Mouse (Mus musculus): ENCODE measurements around the gene Tmem229b. TPM values are rescaled to one million over a fixed set of nuclear protein-coding genes. Genes with fewer than 3 reads are reported as not detected.

The Tmem229b gene
- 3.9 and 4.7 TPM in 2 replicates for polyA plus RNA-seq (2015; fragmentation: Nextera tagmentation; extraction: Ambion mirVana)

- Histone ChIP-seq H3K4me1 (ENCODE audit: control insufficient read depth, insufficient read depth, low read length) (no peaks in the 10 kb centered on the region; the same call in 1 of the 2 replicates), H3K4me3 (ENCODE audit: low read length) (peak within 1 kb of the TSS; percentile 90), H3K9me3 (replicated peaks; ENCODE audit: control insufficient read depth, low read length) (no peaks in the 10 kb centered on the region), H3K27ac (ENCODE audit: low read length) (no peak within 1 kb of the TSS), H3K9ac (ENCODE audit: low read length) (peak within 1 kb of the TSS; percentile 80), H3K36me3 (ENCODE audit: control insufficient read depth, insufficient read depth) (no peaks in the 10 kb centered on the region), H3K4me2 (ENCODE audit: low read depth, low read length) (peak within 1 kb of the TSS; percentile 87), H3K27me3 (ENCODE audit: control insufficient read depth, insufficient read depth, low read length) (peaks cover 11% of the 10 kb centered on the region)
- 2% methylated on average over 46 of the region's 49 CpGs for WGBS
- ATAC-seq (replicated peaks; ENCODE audit: extremely low read depth, insufficient read depth, low FRiP score) = peak; percentile 75
These were observed at the start of gene Tmem229b for GRCm38 (mm10) chr12:79007126-79007753. TSS of gene Tmem229b (minus strand) at chr12:79007627.

- 40% methylated on average over 7 of the region's 7 CpGs for WGBS
- ATAC-seq (replicated peaks; ENCODE audit: extremely low read depth, insufficient read depth, low FRiP score) = peak; percentile 94
- Histone ChIP-seq H3K4me1 (ENCODE audit: control insufficient read depth, insufficient read depth, low read length) (peaks cover 28% of the 10 kb centered on the region), H3K9me3 (replicated peaks; ENCODE audit: control insufficient read depth, low read length) (no peaks in the 10 kb centered on the region), H3K4me2 (ENCODE audit: low read depth, low read length) (no peak overlapping the region), H3K27ac (ENCODE audit: low read length) (peak overlapping the region; percentile 78), H3K4me3 (ENCODE audit: low read length) (no peak overlapping the region), H3K36me3 (ENCODE audit: control insufficient read depth, insufficient read depth) (no peaks in the 10 kb centered on the region), H3K9ac (ENCODE audit: low read length) (no peak overlapping the region), H3K27me3 (ENCODE audit: control insufficient read depth, insufficient read depth, low read length) (peaks cover 4% of the 10 kb centered on the region; the same call in 1 of the 2 replicates)
These were observed 47.8 kb upstream of the Tmem229b start for GRCm38 (mm10) chr12:79055276-79055675.

DNA sequence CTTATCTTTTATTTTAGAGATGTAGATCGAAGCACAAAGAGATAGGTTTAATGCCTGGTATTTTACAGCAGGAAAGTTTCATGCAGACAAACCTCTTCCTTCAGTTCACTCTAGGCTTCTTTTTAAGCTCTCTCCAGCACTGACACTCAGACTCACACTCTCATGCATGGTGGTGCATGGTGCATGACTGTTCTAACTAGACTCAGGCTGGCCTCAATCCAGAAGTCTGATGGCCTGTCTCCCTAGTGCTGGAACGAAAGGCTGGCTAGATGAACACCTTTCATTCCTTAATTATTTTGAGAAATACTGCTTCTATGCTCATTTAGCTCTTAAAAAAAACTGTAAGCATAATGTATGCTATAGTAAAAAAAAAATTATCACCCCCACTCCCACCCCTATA is 44.6 kb upstream of the Tmem229b start:
- 66% methylated on average over 2 of the region's 2 CpGs for WGBS
- Histone ChIP-seq H3K4me2 (ENCODE audit: low read depth, low read length) (no peak overlapping the region), H3K9ac (ENCODE audit: low read length) (no peak overlapping the region), H3K4me1 (ENCODE audit: control insufficient read depth, insufficient read depth, low read length) (peaks cover 48% of the 10 kb centered on the region), H3K4me3 (ENCODE audit: low read length) (no peak overlapping the region), H3K9me3 (replicated peaks; ENCODE audit: control insufficient read depth, low read length) (no peaks in the 10 kb centered on the region), H3K27me3 (ENCODE audit: control insufficient read depth, insufficient read depth, low read length) (peaks cover 6% of the 10 kb centered on the region; the same call in 1 of the 2 replicates), H3K36me3 (ENCODE audit: control insufficient read depth, insufficient read depth) (no peaks in the 10 kb centered on the region), H3K27ac (ENCODE audit: low read length) (no peak overlapping the region)
- no peak for ATAC-seq (replicated peaks; ENCODE audit: extremely low read depth, insufficient read depth, low FRiP score)

DNA sequence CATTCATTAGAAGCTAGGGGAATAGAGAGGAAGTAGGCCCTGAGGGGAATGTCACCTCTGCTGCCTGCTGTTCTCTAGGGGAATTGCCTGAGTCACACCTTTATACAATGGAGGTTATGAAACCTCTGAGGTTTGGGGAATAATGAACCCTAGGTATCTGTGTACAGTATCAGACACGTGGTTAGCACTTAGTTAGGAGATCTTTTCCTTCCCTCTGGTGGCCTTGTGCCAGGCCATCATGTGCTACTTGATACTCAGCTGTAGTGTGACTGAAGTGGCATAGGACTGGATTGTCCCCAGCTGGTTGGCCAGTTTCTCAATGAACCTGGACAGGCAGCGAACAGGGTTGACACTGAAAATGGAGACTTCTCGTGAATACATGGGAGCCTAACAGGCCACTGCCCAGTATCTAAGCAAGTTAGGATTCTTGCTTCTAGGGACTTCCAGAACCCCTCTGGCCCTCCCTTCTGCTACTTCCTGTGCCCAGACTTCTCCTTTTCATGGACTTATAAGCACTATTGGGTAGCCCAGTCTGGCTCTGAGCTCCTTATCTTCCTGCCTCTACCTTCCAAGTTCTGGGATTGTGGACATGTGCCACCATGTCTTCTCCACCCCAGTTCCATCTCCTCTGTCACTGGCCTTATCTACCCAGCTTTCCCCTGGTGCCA is 43.3 kb upstream of the Tmem229b start:
- peaks cover 47% of the 10 kb centered on the region for H3K4me1 ChIP-seq (ENCODE audit: control insufficient read depth, insufficient read depth, low read length)
- H3K27ac ChIP-seq (ENCODE audit: low read length) = no peak overlapping the region
- WGBS = 49% methylated on average over 3 of the region's 3 CpGs
- no peak overlapping the region for H3K4me2 ChIP-seq (ENCODE audit: low read depth, low read length)
- H3K27me3 ChIP-seq (ENCODE audit: control insufficient read depth, insufficient read depth, low read length) = peaks cover 13% of the 10 kb centered on the region; the same call in 1 of the 2 replicates
- H3K4me3 ChIP-seq (ENCODE audit: low read length) = no peak overlapping the region
- ATAC-seq (replicated peaks; ENCODE audit: extremely low read depth, insufficient read depth, low FRiP score) = no peak
- no peaks in the 10 kb centered on the region for H3K9me3 ChIP-seq (replicated peaks; ENCODE audit: control insufficient read depth, low read length)
- H3K36me3 ChIP-seq (ENCODE audit: control insufficient read depth, insufficient read depth) = no peaks in the 10 kb centered on the region
- no peak overlapping the region for H3K9ac ChIP-seq (ENCODE audit: low read length)

- Histone ChIP-seq H3K27ac (ENCODE audit: low read length) (no peak overlapping the region), H3K27me3 (ENCODE audit: control insufficient read depth, insufficient read depth, low read length) (peaks cover 13% of the 10 kb centered on the region; the same call in 1 of the 2 replicates), H3K9ac (ENCODE audit: low read length) (no peak overlapping the region), H3K4me2 (ENCODE audit: low read depth, low read length) (no peak overlapping the region), H3K4me1 (ENCODE audit: control insufficient read depth, insufficient read depth, low read length) (peaks cover 46% of the 10 kb centered on the region), H3K36me3 (ENCODE audit: control insufficient read depth, insufficient read depth) (no peaks in the 10 kb centered on the region), H3K4me3 (ENCODE audit: low read length) (no peak overlapping the region), H3K9me3 (replicated peaks; ENCODE audit: control insufficient read depth, low read length) (no peaks in the 10 kb centered on the region)
- no peak for ATAC-seq (replicated peaks; ENCODE audit: extremely low read depth, insufficient read depth, low FRiP score)
- 75% methylated on average over 2 of the region's 2 CpGs for WGBS
These were observed 42.4 kb upstream of the Tmem229b start for GRCm38 (mm10) chr12:79049807-79050206.

GRCm38 (mm10) chr12:79048898-79049297 is 41.5 kb upstream of the Tmem229b start:
- ATAC-seq (replicated peaks; ENCODE audit: extremely low read depth, insufficient read depth, low FRiP score) = peak; percentile 77
- Histone ChIP-seq H3K4me1 (ENCODE audit: control insufficient read depth, insufficient read depth, low read length) (peaks cover 51% of the 10 kb centered on the region), H3K4me2 (ENCODE audit: low read depth, low read length) (no peak overlapping the region), H3K9ac (ENCODE audit: low read length) (no peak overlapping the region), H3K9me3 (replicated peaks; ENCODE audit: control insufficient read depth, low read length) (no peaks in the 10 kb centered on the region), H3K27ac (ENCODE audit: low read length) (peak overlapping the region; percentile 49), H3K36me3 (ENCODE audit: control insufficient read depth, insufficient read depth) (no peaks in the 10 kb centered on the region), H3K27me3 (ENCODE audit: control insufficient read depth, insufficient read depth, low read length) (peaks cover 13% of the 10 kb centered on the region; the same call in 1 of the 2 replicates), H3K4me3 (ENCODE audit: low read length) (no peak overlapping the region)
- 36% methylated on average over 1 of the region's 1 CpGs for WGBS

DNA sequence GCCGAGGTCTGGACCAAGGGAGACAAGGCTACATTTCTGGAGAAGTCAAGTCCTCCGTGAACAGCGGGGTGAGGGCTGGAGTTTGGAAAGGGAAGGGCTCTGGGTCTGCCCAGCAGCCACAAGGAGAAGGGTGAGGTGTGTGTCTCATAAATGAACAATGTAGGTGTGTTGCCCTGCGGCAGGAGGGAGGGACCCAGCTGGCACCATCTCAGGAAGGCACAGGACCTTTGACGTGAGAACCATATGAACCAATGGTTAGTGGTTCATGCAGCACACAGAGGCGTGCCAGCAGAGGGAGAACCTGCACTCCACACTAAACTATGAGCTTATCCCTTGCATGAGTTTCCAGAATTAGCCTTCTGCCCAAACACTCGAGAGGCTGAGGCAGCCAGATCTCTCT is 39.8 kb upstream of the Tmem229b start:
- Histone ChIP-seq H3K27ac (ENCODE audit: low read length) (no peak overlapping the region), H3K9me3 (replicated peaks; ENCODE audit: control insufficient read depth, low read length) (no peaks in the 10 kb centered on the region), H3K4me3 (ENCODE audit: low read length) (no peak overlapping the region), H3K4me2 (ENCODE audit: low read depth, low read length) (no peak overlapping the region), H3K9ac (ENCODE audit: low read length) (no peak overlapping the region), H3K4me1 (ENCODE audit: control insufficient read depth, insufficient read depth, low read length) (peaks cover 49% of the 10 kb centered on the region), H3K36me3 (ENCODE audit: control insufficient read depth, insufficient read depth) (no peaks in the 10 kb centered on the region), H3K27me3 (ENCODE audit: control insufficient read depth, insufficient read depth, low read length) (peaks cover 22% of the 10 kb centered on the region)
- no peak for ATAC-seq (replicated peaks; ENCODE audit: extremely low read depth, insufficient read depth, low FRiP score)
- WGBS = 93% methylated on average over 7 of the region's 7 CpGs

DNA sequence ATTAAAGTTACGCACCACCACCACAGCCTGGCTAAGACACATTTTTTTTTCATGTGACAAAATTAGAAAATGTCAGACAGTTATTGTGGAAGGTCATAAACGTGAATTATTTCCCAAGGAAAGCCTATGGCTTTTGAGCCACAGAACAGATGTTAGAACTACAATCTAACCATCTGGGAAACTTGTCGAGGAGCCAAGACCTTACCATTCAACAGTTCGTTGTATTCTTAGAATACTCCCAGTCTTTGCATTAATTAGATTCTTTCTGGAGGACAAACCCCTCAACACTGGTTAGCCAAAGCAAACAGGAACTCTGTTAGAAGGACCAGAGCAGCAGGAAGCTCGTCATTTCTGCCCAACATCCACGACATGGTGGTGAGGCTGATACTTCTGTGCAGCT is 38.7 kb upstream of the Tmem229b start:
- Histone ChIP-seq H3K4me1 (ENCODE audit: control insufficient read depth, insufficient read depth, low read length) (peaks cover 41% of the 10 kb centered on the region), H3K4me2 (ENCODE audit: low read depth, low read length) (no peak overlapping the region), H3K27ac (ENCODE audit: low read length) (no peak overlapping the region), H3K36me3 (ENCODE audit: control insufficient read depth, insufficient read depth) (no peaks in the 10 kb centered on the region), H3K27me3 (ENCODE audit: control insufficient read depth, insufficient read depth, low read length) (peaks cover 30% of the 10 kb centered on the region), H3K4me3 (ENCODE audit: low read length) (no peak overlapping the region), H3K9ac (ENCODE audit: low read length) (no peak overlapping the region), H3K9me3 (replicated peaks; ENCODE audit: control insufficient read depth, low read length) (no peaks in the 10 kb centered on the region)
- WGBS = 69% methylated on average over 6 of the region's 6 CpGs
- no peak for ATAC-seq (replicated peaks; ENCODE audit: extremely low read depth, insufficient read depth, low FRiP score)

DNA sequence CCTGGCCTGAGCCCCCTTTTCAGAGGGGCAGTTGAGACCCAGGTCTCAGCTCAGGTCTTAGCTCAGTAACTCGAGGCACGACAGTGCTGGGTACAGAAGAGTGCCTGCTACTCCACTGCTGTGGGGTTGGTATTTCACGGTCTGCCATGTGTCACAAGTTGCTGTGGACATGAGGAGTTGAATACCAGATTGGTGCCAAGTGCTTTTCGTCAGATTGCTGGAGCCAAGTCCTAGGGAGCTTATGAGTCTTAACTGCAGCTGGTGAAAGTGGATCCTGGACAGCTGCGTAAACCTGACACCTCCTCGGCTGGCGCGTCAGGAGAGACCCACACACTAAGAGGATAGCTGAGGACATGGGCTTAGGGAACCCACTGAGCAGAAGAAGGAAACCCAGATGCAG is 37.2 kb upstream of the Tmem229b start:
- Histone ChIP-seq H3K36me3 (ENCODE audit: control insufficient read depth, insufficient read depth) (no peaks in the 10 kb centered on the region), H3K4me1 (ENCODE audit: control insufficient read depth, insufficient read depth, low read length) (peaks cover 26% of the 10 kb centered on the region), H3K4me2 (ENCODE audit: low read depth, low read length) (peak overlapping the region; percentile 16; the same call in 1 of the 2 replicates), H3K9me3 (replicated peaks; ENCODE audit: control insufficient read depth, low read length) (no peaks in the 10 kb centered on the region), H3K27ac (ENCODE audit: low read length) (peak overlapping the region; percentile 44; the same call in 1 of the 2 replicates), H3K27me3 (ENCODE audit: control insufficient read depth, insufficient read depth, low read length) (peaks cover 36% of the 10 kb centered on the region), H3K4me3 (ENCODE audit: low read length) (no peak overlapping the region), H3K9ac (ENCODE audit: low read length) (no peak overlapping the region)
- peak; percentile 89 for ATAC-seq (replicated peaks; ENCODE audit: extremely low read depth, insufficient read depth, low FRiP score)
- WGBS = 36% methylated on average over 8 of the region's 8 CpGs

Measured in heart, embryonic 16.5 days (tissue).